Mouse (Mus musculus): ENCODE results near the gene Ehmt1.

DNA sequence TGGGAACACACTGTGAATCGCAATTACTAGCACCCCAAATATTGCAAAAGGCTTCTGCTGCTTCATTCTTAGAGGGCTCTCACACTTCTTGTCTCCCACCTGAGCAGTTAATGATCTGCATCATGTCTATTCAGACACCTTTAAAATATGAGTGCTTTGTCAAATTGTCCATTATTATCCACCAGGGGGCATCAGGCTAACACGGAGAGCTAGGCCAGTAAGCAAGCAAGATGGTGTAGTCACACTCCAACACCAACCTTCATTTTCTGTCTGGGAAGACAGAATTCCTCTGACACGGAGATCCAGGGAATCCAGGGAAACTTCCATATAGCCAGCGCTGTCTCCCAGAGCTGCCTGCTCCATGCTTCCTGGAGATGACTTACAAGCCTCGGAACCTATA is 67.0 kb downstream of the Ehmt1 start:
- peak; percentile 75 for TF ChIP-seq CTCF (IDR thresholded peaks at IDR 0.05; ENCODE audit: low read depth)
- no peak for TF ChIP-seq EP300 (IDR thresholded peaks at IDR 0.05; ENCODE audit: low read depth)

Data from liver, postnatal 0 days (tissue).